Mouse (Mus musculus) embryonic fibroblast, embryonic 13.5 days (primary cell): ENCODE results near the gene C130026I21Rik.
"Not testable (repeated sequence)": the region's sequence is repeated elsewhere in the genome, so short reads cannot be mapped to it uniquely, and the experiment has no call there.

Experiments
- CTCF ChIP-seq: IDR thresholded peaks from 2 replicates; pipeline ENCODE4 v1.5.1; 2011; ENCODE audit warnings: mild to moderate bottlenecking, control low read depth, low read length, moderate library complexity, borderline replicate concordance; ENCODE audit not compliant: insufficient read depth
- POLR2A ChIP-seq: IDR thresholded peaks from 2 replicates; pipeline ENCODE4 v1.6.1; 2011; ENCODE audit warnings: low read depth, mild to moderate bottlenecking, control low read depth, low read length, moderate library complexity

DNA sequence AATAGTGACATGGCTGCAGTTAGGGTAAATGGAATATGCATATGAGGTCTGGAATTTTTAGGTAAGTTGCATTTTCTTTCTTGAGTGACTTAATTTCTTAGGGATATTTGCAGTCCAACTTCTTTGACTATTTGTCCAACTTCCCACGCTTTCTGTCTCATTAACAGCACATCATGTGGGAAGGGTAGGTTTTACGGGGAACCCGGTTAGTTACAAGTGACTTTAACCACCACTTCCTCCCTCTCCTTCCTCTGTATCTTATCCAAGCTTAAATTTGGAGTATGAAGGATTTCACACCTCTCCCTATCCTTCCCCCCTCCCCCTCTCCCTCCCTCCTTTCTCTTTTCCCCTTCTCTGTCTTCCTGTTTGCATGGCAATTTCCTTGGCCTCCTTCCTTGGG, 259.4 kb downstream of the C130026I21Rik start:
- TF ChIP-seq CTCF, POLR2A: not testable (repeated sequence)
